Mouse (Mus musculus): ENCODE results near the gene Gm10271. TPM values are rescaled to one million over a fixed set of nuclear protein-coding genes. Genes with fewer than 3 reads are reported as not detected.

Gene Gm10271
- polyA plus RNA-seq, 1 experiment from 2014 or later: not detected

DNA sequence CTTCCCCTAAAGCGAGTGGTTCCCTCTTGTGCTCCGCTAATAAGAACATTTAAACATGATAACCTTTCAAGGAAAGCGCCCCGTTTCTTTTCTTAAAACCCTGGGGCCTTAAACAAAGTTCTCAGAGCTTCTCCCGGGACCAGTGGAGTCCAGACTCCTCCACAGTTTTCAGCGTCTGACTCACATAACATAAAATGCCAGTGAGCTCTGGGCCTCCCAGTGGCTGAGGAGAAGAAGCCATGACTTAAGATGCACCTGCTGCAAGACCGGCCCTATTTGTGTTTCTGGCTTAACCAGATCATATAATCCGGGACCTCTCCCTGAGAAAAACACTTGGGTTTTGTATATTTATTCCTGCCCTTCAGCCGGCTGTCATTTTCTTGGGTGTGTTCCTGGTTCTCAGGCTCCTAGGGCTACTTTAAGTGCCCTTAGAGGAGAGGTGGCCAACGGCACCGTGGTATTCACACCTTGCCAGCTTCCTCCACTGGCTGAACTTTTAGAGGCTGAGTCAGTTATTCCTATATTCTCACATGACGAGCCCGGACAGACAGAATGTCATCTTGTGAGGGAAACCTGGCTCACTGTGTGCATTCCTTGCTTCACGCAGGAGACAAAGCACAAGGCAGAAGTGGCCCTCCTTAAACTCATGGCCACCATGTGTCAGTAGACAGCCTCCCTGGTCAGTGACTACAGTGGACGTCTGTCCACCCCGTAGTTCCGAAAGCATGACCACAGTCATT lies 26.5 kb upstream of the Gm10271 start:
- no peaks in the 10 kb centered on the region for H3K9me3 ChIP-seq
- no peaks in the 10 kb centered on the region for H3K27me3 ChIP-seq
- no peak overlapping the region for H3K27ac ChIP-seq
- no peaks in the 10 kb centered on the region for H3K36me3 ChIP-seq
- no peak overlapping the region for H3K4me2 ChIP-seq
- H3K4me1 ChIP-seq (replicated peaks): peaks cover under 1% of the 10 kb centered on the region; the same call in 1 of the 2 replicates
- H3K4me3 ChIP-seq (replicated peaks): no peak overlapping the region
- WGBS: 84% methylated on average over 17 of the region's 17 CpGs
- H3K9ac ChIP-seq (replicated peaks): no peak overlapping the region
- ATAC-seq (ENCODE audit: insufficient number of reproducible peaks, insufficient read depth, low FRiP score, low TSS enrichment, low read depth): no peak

- no peaks in the 10 kb centered on the region for H3K36me3 ChIP-seq
- no peak overlapping the region for H3K27ac ChIP-seq
- no peaks in the 10 kb centered on the region for H3K4me1 ChIP-seq (replicated peaks)
- WGBS: 72% methylated on average over 6 of the region's 6 CpGs
- no peaks in the 10 kb centered on the region for H3K9me3 ChIP-seq
- no peak for ATAC-seq (ENCODE audit: insufficient number of reproducible peaks, insufficient read depth, low FRiP score, low TSS enrichment, low read depth)
- no peak overlapping the region for H3K9ac ChIP-seq (replicated peaks)
- H3K4me2 ChIP-seq: no peak overlapping the region
- no peaks in the 10 kb centered on the region for H3K27me3 ChIP-seq
- no peak overlapping the region for H3K4me3 ChIP-seq (replicated peaks)
Measured at GRCm38 (mm10) chr10:116996236-116996600, 23.8 kb upstream of the Gm10271 start.

DNA sequence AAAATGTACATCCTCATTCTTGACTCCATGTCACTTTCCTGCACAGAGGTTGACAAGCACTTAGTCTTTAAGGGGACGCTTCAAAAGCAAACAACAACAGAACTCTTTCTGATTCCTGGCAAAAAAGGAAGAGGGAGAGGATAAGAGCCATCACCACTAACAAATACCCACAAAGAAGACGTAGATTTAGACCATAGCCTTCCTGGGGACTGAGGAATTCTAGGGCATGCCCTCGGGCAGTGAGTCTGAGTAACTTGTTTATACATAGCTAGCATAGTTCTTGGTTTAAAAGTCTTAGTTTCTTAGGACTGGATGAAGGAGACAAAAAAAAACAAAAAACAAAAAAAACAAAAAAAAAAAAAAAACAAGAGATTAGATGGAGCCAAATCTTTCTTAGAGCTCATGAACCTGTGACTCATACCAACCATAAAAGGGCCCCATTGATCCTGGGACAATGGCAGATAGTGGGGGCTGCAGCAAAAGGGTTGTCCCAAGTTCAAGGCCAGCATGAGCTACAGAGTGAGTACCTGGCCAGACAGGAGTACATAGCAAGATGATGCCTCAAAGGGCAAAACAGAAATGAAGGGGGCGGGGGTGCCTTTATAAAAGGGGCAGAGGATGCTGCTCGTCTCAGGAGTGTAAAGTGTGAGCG lies 23.3 kb upstream of the Gm10271 start:
- 76% methylated on average over 6 of the region's 6 CpGs for WGBS
- H3K9me3 ChIP-seq: no peaks in the 10 kb centered on the region

DNA sequence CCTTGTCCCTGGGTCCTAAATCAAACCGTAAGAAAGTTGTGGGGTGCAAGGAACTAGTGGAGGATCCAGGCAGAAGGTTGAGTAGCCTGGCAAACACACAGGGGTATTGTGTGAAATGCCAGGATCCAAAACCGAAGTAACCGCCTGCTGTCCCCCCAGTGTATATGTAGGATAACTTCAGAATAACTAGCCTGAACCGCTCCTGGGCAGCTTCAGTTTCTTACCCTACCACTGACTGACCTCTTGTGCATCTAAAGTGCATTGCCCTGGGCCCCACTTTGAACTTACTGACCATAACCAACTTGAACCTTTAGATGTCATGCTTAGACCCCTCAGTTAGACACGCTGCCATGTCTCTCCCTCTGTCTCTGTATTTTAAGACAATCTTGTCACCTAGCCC lies 22.8 kb upstream of the Gm10271 start:
- no peak overlapping the region for H3K9ac ChIP-seq (replicated peaks)
- no peak for ATAC-seq (ENCODE audit: insufficient number of reproducible peaks, insufficient read depth, low FRiP score, low TSS enrichment, low read depth)
- no peak overlapping the region for H3K4me3 ChIP-seq (replicated peaks)
- no peaks in the 10 kb centered on the region for H3K27me3 ChIP-seq
- H3K36me3 ChIP-seq: no peaks in the 10 kb centered on the region
- no peak overlapping the region for H3K27ac ChIP-seq
- WGBS: 81% methylated on average over 5 of the region's 5 CpGs
- no peaks in the 10 kb centered on the region for H3K4me1 ChIP-seq (replicated peaks)
- H3K4me2 ChIP-seq: no peak overlapping the region
- no peaks in the 10 kb centered on the region for H3K9me3 ChIP-seq

More for the DNA sequence above, 23.3 kb upstream of the Gm10271 start:
- Histone ChIP-seq H3K4me1 (replicated peaks) (no peaks in the 10 kb centered on the region), H3K9ac (replicated peaks) (no peak overlapping the region), H3K4me3 (replicated peaks) (no peak overlapping the region), H3K4me2 (no peak overlapping the region), H3K36me3 (no peaks in the 10 kb centered on the region), H3K27me3 (no peaks in the 10 kb centered on the region), H3K27ac (no peak overlapping the region)
- ATAC-seq (ENCODE audit: insufficient number of reproducible peaks, insufficient read depth, low FRiP score, low TSS enrichment, low read depth): no peak

GRCm38 (mm10) chr10:116993971-116994370 lies 21.6 kb upstream of the Gm10271 start:
- ATAC-seq (ENCODE audit: insufficient number of reproducible peaks, insufficient read depth, low FRiP score, low TSS enrichment, low read depth): no peak
- Histone ChIP-seq H3K27me3 (no peaks in the 10 kb centered on the region), H3K4me3 (replicated peaks) (no peak overlapping the region), H3K4me1 (replicated peaks) (no peaks in the 10 kb centered on the region), H3K36me3 (no peaks in the 10 kb centered on the region), H3K4me2 (no peak overlapping the region), H3K9me3 (no peaks in the 10 kb centered on the region), H3K9ac (replicated peaks) (no peak overlapping the region), H3K27ac (no peak overlapping the region)
- WGBS: 89% methylated on average over 8 of the region's 8 CpGs

DNA sequence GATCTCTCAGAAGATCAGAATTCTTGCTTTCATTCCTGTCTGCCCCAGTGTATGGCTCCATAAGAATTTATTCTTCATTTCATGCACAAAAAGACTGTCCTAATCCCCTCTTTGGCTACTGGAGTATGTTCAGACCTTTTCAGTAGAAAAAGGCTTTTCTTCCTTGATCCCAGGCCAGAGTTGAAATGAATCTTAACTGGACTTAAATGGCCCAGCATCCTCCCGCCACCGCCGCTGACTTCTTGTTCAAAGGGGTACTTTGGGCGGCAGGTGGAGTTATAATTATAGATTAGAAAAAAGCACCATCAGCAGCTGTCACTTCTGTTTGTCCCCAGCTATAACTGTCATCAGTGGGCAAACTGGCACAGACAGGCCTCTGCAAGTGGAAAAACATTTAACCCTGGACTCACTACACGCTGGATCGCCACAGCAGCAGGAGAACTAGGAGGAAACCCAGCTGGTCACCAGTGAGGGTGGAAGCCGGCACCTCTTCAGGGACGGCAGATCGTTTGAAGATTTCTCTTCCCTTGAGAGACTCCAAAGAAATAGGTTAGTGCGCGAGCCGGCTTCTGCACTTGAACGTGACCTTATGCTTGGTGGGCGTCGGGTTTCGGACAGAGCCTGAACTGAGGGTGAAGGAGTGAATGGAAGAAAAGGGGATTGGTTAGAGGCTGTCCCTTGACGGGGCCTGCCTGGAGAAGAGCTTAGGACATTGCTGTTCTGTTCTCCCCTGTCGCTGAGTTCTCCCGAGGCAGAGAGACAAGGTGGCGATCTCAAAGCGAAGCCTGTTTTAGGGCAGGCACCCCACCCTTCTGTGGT lies 14.1 kb upstream of the Gm10271 start, which contains the start of gene Best3:
Best3 (plus strand) TSS at position 51 of the 819 bp plus-strand sequence.
- Histone ChIP-seq H3K9ac (replicated peaks) (no peak within 1 kb of the TSS), H3K36me3 (no peaks in the 10 kb centered on the region), H3K27me3 (no peaks in the 10 kb centered on the region), H3K27ac (0 out of 2 replicates have a peak within 1 kb of the TSS, but pooled peaks have one; percentile 17), H3K4me1 (replicated peaks) (peaks cover 7% of the 10 kb centered on the region; the same call in 1 of the 2 replicates), H3K9me3 (no peaks in the 10 kb centered on the region), H3K4me3 (replicated peaks) (no peak within 1 kb of the TSS), H3K4me2 (no peak within 1 kb of the TSS)
- ATAC-seq (ENCODE audit: insufficient number of reproducible peaks, insufficient read depth, low FRiP score, low TSS enrichment, low read depth): no peak
- 46% methylated on average over 21 of the region's 21 CpGs for WGBS

- WGBS: 64% methylated on average over 12 of the region's 12 CpGs
- H3K36me3 ChIP-seq: no peaks in the 10 kb centered on the region
- H3K9me3 ChIP-seq: no peaks in the 10 kb centered on the region
- H3K4me2 ChIP-seq: no peak overlapping the region
- H3K4me1 ChIP-seq (replicated peaks): peaks cover 7% of the 10 kb centered on the region; the same call in 1 of the 2 replicates
- no peak overlapping the region for H3K27ac ChIP-seq
- no peak for ATAC-seq (ENCODE audit: insufficient number of reproducible peaks, insufficient read depth, low FRiP score, low TSS enrichment, low read depth)
- no peaks in the 10 kb centered on the region for H3K27me3 ChIP-seq
- no peak overlapping the region for H3K9ac ChIP-seq (replicated peaks)
- H3K4me3 ChIP-seq (replicated peaks): no peak overlapping the region
Measured at GRCm38 (mm10) chr10:116984836-116985235, 12.4 kb upstream of the Gm10271 start.

DNA sequence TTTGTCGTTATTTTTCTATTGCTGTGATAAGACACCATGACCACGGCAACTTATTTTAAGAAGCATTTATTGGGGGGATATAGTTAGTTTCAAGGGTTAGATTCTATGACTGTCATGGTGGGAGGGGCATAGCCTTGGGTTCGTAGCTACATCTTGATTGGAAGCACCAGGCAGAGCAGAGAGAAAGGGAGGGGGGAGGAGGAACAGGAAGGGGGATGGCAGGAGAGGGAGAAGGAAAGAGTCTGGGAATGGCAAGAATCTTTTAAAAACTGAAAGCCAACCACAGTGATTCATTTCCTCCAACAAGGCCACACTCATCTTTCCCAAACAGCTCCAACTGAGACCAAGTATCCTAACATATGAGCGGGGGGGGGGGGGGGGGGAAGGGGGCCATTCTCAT lies 10.1 kb upstream of the Gm10271 start:
- no peaks in the 10 kb centered on the region for H3K9me3 ChIP-seq
- 65% methylated on average over 3 of the region's 4 CpGs for WGBS
- H3K36me3 ChIP-seq: no peaks in the 10 kb centered on the region
- no peak for ATAC-seq (ENCODE audit: insufficient number of reproducible peaks, insufficient read depth, low FRiP score, low TSS enrichment, low read depth)
- H3K9ac ChIP-seq (replicated peaks): no peak overlapping the region
- peaks cover 7% of the 10 kb centered on the region; the same call in 1 of the 2 replicates for H3K4me1 ChIP-seq (replicated peaks)
- no peak overlapping the region for H3K27ac ChIP-seq
- no peak overlapping the region for H3K4me3 ChIP-seq (replicated peaks)
- no peak overlapping the region for H3K4me2 ChIP-seq
- H3K27me3 ChIP-seq: no peaks in the 10 kb centered on the region

DNA sequence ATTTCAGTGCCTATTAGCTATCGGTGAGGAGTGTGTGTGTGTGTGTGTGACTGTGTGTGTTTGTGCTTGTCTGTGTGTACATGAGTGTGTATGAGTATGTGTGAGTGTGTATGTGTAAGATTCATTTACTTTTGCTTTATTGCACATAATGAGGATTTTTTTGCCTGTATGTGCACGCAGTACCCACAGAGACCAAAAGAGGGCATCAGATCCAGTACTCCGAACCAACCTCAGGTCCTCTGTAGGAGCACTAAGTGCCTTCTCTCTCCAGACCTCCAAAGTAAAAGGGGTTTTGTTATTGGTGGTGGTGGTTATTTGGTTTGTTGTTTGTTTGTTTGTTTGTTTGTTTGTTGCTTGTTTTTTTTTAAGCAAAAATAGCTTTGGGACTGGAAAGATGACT lies 8.5 kb upstream of the Gm10271 start:
- H3K9me3 ChIP-seq: no peaks in the 10 kb centered on the region
- ATAC-seq (ENCODE audit: insufficient number of reproducible peaks, insufficient read depth, low FRiP score, low TSS enrichment, low read depth): no peak
- H3K4me1 ChIP-seq (replicated peaks): no peaks in the 10 kb centered on the region
- no peaks in the 10 kb centered on the region for H3K27me3 ChIP-seq
- no peak overlapping the region for H3K4me3 ChIP-seq (replicated peaks)
- no peaks in the 10 kb centered on the region for H3K36me3 ChIP-seq
- H3K4me2 ChIP-seq: no peak overlapping the region
- WGBS: 82% methylated on average over 3 of the region's 3 CpGs
- no peak overlapping the region for H3K27ac ChIP-seq
- no peak overlapping the region for H3K9ac ChIP-seq (replicated peaks)

GRCm38 (mm10) chr10:116980273-116980672 lies 7.9 kb upstream of the Gm10271 start:
- Histone ChIP-seq H3K4me1 (replicated peaks) (no peaks in the 10 kb centered on the region), H3K27ac (no peak overlapping the region), H3K4me2 (no peak overlapping the region), H3K36me3 (no peaks in the 10 kb centered on the region), H3K9ac (replicated peaks) (no peak overlapping the region), H3K4me3 (replicated peaks) (no peak overlapping the region), H3K27me3 (no peaks in the 10 kb centered on the region), H3K9me3 (no peaks in the 10 kb centered on the region)
- 82% methylated on average over 4 of the region's 4 CpGs for WGBS
- no peak for ATAC-seq (ENCODE audit: insufficient number of reproducible peaks, insufficient read depth, low FRiP score, low TSS enrichment, low read depth)

- Histone ChIP-seq H3K9me3 (no peaks in the 10 kb centered on the region), H3K4me2 (no peak overlapping the region), H3K27me3 (no peaks in the 10 kb centered on the region), H3K36me3 (no peaks in the 10 kb centered on the region), H3K4me1 (replicated peaks) (no peaks in the 10 kb centered on the region), H3K4me3 (replicated peaks) (no peak overlapping the region), H3K9ac (replicated peaks) (no peak overlapping the region), H3K27ac (no peak overlapping the region)
- 88% methylated on average over 9 of the region's 9 CpGs for WGBS
- ATAC-seq (ENCODE audit: insufficient number of reproducible peaks, insufficient read depth, low FRiP score, low TSS enrichment, low read depth): no peak
Measured at GRCm38 (mm10) chr10:116978841-116979240, 6.4 kb upstream of the Gm10271 start.
